Mouse (Mus musculus) adrenal gland, postnatal 10 days (tissue): ENCODE results near the gene Cul4a. TPM values are rescaled to one million over a fixed set of nuclear protein-coding genes. Genes with fewer than 3 reads are reported as not detected.

Experiments
- DNase-seq: peaks from one replicate; pipeline ENCODE4 v3.0.0; 2021; ENCODE audit warnings: mixed read lengths
- total RNA-seq, 2 experiments: library from RNA; stranded (reverse); gene quantifications; 2 replicates each; pipeline ENCODE4 v1.2.3; 2021

Cul4a gene
- total RNA-seq, 2 experiments from 2014 or later: 85.9 to 107 TPM

DNA sequence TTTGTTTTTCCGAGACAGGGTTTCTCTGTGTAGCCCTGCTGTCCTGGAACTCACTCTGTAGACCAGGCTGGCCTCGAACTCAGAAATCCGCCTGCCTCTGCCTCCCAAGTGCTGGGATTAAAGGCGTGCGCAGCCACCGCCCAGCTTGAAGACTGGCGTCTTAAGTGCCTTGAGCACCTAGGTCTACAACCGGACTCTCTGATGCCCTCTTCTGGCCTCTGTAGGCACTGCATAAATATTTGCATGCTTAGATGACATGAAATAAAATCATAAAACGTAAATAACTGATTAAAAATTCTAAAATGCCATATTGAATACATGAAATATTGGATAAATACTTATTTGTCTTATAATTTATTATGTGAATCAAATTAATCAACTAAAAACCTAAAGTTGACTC lies 26.8 kb downstream of the Cul4a start:
- peak; percentile 75 for DNase-seq

DNA sequence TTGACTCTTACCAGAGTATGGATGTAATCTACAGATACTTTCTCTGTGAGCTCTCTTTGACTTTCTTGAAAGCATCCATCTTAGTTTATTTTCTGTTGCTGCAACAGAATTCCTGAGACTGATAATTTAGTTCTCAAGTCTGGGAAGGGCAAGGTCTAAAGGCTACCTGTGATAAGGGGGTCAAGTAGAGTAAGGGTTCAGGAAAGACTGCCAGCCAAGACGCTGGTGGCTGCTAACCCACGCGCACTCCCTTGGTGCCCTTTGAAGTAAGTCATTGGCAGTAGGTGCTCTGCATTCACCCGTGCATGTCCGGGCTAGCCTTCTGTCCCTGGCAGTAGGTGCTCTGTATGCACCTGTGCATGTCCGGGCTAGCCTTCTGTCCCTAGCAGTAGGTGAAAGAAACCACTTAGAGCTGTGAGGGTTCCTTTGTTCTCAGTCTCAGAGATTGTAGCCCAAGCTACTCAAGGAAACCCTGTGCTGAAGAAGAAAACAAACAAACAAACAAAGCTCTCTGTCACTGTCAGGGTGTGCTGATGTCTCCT lies 34.3 kb downstream of the Cul4a start:
- DNase-seq: no peak

DNA sequence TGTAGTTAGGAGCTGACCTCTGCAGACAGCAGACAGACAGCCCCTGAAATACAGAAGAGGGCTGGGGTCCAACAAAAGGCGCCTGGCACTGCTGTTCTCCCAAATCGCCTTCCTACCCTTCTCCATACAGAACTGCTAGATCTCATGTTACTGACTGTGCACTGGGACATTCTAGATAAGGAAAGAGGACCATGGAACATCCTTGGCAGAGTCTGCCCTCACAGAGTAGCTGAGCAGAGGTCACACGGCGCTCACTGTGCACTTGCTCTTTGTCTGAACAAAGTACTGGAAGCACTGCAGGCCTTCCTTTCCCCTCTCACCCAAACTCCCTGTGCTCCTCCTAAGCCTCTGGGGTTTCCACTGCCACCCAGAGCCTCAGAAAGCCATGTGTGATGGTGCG lies 36.3 kb downstream of the Cul4a start:
- no peak for DNase-seq

DNA sequence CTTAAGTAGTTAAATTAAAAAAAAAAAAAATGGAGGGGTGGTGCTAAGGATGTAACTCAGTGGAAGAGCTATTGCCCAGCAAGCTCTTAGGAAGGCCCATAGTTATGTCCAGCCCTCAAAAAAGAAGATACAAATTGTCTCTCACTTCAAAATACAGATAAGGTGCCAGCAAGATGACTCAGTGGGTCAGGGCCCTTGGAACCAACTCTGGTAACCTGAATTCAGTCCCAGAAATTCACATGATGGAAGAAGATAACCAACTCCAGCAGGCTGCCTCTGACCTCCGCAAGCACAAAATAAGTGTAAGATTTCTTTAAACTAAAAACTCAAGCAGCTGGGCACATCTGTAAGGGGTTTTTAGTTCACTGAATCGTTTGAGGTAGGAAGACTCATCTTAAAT lies 43.1 kb downstream of the Cul4a start:
- DNase-seq: peak; percentile 36

DNA sequence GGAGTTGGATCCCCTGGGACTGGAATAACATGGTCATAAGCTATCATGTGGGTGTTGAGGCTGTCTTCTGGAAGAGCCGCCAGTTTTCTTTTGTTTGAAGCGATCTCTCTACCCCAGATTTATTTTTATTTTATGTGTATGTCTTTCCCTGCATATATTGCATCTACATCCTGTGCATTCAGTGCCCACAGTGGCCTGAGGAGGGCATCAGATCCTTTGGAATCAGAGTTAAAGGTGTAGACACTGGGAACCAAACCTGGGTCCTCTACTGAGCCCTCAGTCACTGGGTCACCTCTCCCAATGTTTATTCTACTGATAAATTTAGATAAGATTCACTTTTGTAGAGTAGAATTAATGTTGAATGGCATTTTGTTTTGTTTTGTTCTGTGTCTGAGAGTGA lies 43.9 kb downstream of the Cul4a start:
- DNase-seq: no peak

DNA sequence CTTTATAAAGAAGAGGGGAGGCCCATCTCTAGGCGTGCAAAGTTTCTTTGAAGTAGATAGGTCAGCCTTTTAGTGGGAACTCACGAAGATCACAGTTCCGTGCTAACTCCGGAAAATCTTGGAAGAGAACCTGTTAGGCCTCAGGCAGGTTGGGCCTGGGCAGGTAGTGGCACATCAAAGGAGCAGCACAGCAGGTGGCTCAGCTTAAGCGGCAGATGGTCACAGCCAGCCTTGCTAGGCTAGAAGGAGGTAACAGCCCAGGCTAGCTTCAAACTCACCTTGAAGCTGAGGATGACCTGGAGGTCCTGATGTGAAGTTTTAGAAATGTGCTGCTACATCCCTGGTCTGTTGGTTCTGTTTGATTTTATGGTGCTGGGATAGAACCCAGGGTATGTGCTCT lies 44.4 kb downstream of the Cul4a start:
- no peak for DNase-seq

DNA sequence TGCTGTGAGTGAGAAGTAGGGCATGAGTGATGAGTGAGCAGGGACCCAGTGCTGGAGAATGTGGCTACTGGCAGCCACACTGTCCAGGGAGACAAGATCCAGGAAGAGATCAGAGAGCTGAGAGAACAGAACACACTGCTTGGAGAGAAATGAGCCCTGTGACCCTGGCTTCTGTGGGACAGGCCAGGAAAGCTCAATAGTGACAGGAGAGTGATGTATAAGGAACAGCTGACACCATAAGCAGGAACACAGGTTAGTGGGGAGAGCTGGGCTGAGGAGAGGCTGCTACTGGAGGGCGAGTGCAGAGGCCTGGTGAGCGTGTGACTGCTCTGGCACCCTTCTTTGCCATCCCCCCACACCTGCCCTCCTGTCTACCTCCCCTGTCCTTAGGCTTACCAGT lies 45.5 kb downstream of the Cul4a start:
- no peak for DNase-seq

DNA sequence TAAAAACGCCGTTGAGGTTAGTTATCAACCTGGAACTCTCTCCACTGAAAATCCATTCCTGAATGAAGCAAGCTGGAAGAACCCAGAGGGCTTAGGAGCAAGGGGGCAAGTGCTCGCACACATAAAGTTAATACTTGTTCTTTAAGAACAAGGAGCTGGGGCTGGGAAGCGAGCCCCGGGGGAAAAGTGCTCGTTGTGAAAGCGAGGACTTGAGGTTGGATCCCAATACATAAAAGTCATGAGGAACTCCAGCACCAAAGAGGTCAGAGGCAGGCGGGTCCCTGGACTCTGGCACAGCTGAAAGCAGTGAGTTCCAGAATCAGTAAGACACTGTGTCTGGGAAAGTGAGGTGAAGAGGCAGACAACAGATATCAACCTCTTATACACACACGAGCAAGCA lies 48.7 kb downstream of the Cul4a start:
- DNase-seq: peak; percentile 67

DNA sequence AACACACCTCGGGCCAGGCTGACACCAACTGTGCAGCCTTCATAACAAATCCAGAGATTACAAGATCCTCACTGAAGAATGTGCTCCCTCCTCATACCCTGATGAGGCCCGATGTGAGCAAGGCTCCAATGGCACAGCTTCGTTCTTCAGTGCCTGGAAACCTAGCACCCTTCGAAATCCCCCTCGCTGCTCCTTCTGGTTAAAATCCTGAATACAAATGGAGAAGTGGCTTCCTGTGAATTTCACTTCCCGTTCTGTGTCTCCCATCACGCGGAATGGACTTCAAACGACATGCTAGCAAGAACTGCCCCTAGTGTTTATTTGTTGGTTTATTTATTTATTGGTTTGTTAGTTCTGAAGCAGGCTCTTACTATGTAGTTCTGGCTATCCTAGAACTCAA lies 49.9 kb downstream of the Cul4a start:
- no peak for DNase-seq

DNA sequence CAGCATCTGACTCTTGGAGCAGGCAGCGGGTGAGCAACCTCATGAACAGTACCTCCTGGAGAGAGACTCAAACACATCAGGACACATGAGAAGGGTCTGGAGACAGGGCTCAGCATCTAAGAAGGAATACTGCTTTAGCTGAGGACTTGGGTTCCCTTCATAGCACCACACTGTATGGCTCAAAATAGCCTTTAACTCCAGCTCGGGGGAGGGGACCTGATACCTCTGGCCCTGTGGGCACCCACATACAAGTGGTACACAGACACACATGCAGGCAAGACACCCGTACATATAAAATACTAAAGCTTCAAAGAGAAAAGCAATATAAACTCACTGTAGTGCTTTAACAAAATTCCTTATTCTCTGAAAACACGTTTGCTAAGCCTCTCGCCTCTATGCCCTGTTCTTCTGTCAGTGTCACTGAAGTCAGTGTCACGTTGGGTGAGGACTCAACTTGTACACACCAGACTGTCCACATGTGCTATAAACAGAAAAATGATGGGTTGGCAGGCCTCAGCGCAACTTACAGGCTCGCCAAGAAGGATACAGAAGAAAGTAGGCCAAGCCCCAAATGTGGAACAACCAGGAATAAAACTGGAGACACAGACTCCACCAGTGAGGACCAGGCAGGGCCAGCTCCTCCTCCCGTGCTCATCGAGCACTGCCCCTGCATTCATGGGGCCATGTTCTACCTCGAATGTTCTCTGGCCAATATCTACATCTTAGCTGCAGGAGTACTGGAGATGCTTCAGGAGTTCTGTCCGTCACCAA lies 51.1 kb downstream of the Cul4a start:
- no peak for DNase-seq

DNA sequence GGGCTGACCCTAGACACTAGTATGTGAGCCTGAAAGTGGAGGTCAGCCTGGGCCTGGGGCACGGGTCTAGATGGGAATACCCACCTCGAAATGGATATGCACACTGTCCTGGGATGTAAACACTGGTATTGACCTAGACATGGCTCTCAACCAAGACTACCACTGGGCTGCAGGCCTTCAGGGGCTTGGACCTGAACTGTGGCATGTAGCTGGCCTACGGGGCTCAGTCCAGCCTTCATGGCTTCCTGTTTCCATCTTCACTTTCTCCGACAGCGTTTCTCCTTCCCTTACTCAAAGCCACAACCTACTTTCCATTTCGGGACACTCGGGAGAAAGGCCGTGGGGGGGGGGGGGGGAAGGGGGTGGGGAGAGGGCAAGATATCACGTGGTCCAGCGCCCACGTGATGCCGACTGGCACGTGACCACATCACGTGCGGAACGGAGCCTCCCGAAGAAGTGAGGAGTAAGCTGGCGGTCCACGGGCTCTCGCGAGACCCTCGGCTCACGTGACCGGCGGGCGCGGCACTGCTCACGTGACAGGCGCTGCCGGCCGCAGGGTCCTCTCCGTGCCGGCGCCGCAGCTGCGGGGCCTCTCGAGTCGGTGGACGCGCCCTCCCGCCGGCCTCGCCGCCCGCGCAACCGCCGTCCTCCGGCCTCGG lies 53.4 kb downstream of the Cul4a start, which contains the start of gene Lamp1:
TSS of gene Lamp1 (plus strand) at position 444 of the 659 bp plus-strand sequence.
- DNase-seq: peak; percentile 100

DNA sequence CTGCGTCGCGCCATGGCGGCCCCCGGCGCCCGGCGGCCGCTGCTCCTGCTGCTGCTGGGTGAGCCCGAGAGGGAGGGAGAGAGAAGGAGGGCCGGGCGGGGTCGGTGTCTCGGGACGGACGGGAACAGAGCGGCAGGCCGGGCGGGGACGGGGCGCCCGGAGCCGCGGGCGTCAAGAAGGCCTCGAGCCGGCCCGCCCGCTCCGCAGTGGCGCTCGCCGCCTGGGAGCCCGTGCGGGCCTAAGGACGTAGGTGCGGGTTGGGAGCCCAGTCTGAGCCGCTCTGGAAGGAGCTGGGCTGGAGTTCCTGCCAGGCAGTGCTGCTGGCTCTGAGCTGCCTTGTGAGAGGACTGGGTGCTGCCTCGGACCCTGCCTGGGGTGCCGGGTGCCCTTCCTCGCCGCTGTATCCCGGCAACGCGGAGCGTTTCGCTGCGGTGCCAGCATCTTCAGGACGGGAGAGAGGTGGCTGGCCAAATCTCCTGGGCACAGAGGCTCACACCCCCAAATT lies 54.0 kb downstream of the Cul4a start:
- no peak for DNase-seq

DNA sequence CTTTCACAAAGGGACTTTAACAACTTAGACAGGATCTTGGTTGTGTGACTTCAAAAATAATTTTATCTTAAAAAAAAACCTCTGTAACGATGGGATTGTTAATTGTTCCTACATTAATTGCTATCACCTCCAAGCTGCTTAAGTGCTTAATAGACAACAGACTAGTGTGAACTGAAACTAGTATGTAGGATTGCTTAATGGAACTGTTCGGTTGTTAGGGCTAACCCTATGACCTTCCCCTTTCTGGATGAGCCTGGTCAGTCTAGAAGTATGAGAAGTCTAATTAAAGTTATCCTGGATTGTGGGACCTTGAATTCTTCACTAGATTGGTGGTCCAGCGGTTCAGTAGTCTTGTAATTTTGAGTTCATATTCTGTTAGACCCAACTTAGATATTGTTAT lies 55.3 kb downstream of the Cul4a start:
- DNase-seq: no peak

DNA sequence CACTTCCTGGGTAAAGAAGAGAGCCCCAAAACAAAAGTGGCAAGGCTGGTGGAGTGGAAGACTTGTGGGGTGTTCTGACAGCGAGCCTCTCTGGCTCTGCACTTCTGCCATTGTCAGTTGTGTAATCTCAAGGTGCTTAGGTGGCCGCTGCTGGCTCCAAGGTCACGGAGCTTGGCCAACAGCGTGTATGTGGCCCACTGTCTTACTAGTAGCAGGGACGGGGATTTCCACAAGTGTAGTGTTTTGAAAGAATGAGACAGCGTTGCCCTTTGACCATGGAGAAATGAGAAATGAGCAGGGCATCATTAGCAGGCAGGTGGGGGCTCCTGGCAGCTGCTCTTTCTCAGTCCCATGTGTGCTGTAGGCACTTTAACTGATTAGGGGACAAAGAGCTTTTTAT lies 56.7 kb downstream of the Cul4a start:
- peak; percentile 45 for DNase-seq

DNA sequence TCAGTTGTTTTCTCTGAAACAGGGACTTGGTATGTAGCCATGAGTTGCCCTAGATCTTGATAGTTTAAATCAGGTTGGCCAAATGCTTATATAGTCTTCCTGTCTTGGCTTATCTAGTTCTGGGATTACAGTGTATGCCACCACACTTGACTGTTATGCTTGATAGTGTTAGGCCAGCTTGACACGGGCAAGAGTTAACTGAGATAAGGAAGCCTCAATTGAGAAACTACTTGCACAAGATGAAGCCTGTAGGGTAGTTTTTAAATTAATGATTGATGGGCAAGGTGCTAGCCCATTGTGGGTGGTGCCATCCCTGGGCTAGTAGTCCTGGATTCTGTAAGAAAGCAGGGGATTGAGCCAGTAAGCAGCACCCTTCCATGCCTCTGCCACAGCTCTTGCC lies 58.1 kb downstream of the Cul4a start:
- DNase-seq: no peak

DNA sequence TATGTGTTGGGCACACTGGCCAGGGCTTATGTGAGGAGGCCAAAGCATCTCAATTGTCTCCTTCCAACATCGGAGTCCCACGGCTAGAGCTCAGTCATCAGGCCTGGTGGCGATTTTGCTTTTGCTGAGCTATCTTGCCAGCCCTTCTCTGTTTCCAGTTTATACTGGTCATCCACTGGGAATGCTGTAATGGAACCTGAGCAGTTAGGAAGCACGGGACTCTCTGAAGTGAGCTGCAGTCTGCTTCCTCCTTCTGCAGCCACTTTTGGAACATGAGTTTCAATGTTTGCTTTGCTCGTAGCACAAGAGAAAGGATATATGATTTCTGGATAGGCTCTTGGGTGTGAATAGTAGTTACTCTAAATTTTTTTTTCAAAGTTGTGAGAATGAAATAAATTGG lies 58.9 kb downstream of the Cul4a start:
- DNase-seq: no peak

DNA sequence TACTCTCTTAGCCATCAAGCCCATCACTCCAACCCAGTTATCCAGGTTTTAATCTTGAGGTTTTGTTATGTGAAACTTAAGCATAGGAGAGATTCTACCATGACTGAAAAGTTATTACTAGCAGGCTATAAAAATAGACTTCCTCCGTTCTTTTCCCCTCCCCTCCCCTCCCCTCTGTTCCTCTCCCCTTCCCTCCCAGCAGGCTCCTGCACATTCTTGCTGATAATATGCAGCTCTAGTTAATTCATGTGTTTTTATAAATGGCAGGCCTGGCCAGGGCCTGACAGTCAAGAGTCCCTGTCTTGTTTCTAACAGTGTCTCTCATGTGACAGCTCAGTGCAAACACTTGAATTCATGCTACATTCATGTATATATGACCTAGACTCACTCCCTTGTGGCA lies 65.1 kb downstream of the Cul4a start:
- DNase-seq: no peak

DNA sequence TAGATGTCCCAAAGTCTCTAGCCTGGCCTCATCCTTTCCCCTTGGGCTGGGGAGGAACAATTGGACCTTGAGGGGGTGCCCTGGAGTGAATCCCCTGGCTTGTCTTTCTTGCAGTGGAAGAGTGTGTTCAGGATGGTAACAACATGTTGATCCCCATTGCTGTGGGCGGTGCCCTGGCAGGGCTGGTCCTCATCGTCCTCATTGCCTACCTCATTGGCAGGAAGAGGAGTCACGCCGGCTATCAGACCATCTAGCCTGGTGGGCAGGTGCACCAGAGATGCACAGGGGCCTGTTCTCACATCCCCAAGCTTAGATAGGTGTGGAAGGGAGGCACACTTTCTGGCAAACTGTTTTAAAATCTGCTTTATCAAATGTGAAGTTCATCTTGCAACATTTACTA lies 68.9 kb downstream of the Cul4a start:
- no peak for DNase-seq

DNA sequence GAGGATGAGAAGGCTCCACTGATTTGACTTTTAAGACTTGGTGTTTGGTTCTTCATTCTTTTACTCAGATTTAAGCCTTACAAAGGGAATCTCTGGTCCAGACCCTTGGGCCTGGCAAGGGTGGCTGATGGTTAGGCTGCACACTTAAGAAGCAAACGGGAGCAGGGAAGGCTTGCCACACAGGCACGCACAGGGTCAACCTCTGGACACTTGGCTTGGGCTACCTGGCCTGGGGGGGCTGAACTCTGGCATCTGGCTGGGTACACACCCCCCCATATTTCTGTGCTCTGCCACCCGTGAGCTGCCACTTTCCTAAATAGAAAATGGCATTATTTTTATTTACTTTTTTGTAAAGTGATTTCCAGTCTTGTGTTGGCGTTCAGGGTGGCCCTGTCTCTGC lies 69.4 kb downstream of the Cul4a start:
- DNase-seq: no peak

DNA sequence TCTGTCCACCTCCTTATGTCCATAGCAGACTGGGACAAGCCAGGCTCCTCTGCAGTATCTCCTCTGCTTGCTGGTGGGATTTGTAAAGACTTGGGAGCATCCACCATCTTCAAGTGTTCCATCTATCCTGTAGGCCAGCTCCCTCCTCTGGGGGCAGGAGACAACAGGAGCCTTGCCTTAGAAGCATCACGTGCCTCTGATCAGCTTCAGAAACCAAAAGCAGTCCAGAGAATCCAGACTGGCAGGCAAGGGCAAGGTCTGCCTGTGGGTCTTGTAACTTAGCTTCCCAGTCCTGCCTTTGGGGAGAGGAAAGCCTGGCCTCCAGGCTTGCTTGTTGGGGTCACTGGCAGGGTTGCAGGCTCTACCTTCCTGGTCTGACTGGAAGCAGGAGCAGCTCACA lies 70.2 kb downstream of the Cul4a start:
- no peak for DNase-seq

DNA sequence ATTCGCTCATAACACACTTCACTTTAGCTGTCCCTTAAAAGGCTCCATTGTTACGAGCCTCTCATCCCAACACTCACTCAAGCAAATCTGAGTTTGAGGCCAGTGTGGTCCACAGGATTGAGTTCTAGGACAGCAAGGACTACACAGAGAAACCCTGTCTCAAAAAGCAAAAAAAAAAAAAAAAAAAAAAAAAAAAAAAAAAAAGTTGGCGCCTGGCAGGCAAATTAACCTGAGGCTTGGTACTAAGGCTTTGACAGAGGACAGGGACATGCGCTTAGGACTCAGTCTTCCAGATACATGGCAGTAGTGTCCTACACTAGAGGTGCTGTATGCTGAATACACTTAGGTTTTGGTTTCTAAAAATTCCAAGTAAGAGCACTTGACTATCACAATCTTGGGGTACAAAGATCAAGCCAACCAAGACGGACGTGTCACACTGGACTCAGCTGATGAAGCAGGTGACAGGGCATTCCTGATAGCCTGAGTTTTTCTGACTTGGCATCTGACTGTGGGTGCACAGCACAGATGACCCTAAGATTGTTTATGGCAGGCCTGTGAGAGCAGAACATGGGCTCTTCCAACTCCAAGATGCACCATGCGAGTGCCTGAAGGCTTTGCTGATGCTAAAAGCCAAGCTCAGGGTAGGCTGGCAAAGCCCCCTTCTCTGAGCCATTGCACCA lies 71.9 kb downstream of the Cul4a start:
- no peak for DNase-seq

DNA sequence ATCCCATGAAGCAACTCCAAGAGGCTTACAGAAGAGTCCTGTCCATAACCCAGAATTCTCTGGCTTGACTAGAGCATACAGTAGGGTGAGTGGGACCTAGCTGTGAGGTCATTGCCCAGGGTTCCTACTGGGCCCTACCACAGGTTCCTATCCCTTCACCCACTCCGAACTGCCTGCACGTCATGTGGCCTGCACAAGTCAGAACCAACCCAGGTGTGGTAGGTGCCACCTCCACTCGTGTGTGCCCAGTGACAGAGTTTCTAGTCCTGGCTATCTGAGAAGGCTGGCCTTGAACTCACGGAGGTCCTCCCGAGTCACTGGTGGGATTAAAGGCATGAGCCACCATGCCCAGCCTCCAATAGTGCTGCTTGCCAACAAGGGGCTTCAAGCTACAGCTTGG lies 72.7 kb downstream of the Cul4a start:
- no peak for DNase-seq

DNA sequence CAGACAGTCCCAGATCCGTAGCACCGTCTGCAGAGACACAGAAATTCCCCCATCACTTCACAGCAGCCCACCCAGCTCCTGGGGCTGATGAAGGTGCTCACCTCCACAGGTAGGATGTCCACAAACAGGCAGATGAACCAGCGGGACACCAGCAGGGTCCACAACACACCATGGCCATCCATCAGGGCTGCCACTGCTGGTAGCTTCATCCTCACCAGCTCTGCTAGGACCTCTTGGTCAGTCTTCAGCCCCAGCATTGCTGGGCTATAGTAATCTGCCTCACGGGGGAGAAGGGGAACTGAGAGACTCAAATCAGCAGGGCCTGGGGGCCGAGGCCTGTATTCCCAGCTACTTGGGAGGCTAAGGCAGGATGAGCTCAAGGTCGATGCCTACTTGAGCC lies 74.1 kb downstream of the Cul4a start:
- no peak for DNase-seq
